Mouse (Mus musculus) gastrocnemius, postnatal 14 days (tissue): ENCODE results near the gene Bche. TPM values are rescaled to one million over a fixed set of nuclear protein-coding genes. Genes with fewer than 3 reads are reported as not detected.

ENCODE experiments used
- DNase-seq: peaks from one replicate; pipeline ENCODE4 v3.0.0; 2021; ENCODE audit warnings: mixed read lengths
- intact Hi-C: fragments of 180-260 bp; cut with DNase I; formaldehyde crosslinking; loops from one replicate; pipeline ENCODE4 v1.15.1; 2025; ENCODE audit warnings: low total_unique reads
- long read RNA-seq, 2 experiments: library from polyadenylated mRNA; stranded (forward); transcript quantifications; one replicate each; pipeline ENCODE4 v2.0.0; 2021
- total RNA-seq, 2 experiments: library from RNA; stranded (reverse); gene quantifications; 2 replicates each; pipeline ENCODE4 v1.2.3; 2021

Gene Bche
- total RNA-seq: 1 to 10 TPM; 2.5 to 3.7 TPM
- long read RNA-seq, experiment 1, full-length matches to known transcripts: 1 of 1 reads
- long read RNA-seq, experiment 1, partial matches to known transcripts: 0 of 1 reads
- long read RNA-seq, experiment 1, other reads (novel, unspliced or antisense): 0 of 1 reads
- long read RNA-seq, experiment 2: 0 reads

- intact Hi-C loops: no loop called here
- no peak for DNase-seq
These were observed at the start of gene Bche for GRCm38 (mm10) chr3:73708410-73708714. Gene Bche, minus strand, starts transcription at chr3:73708415.

- no peak for DNase-seq
- intact Hi-C loops: no loop called here
These were observed 33.8 kb upstream of the Bche start for GRCm38 (mm10) chr3:73741998-73742397.

- intact Hi-C loops: no loop called here
- DNase-seq: no peak
These were observed 23.5 kb upstream of the Bche start for GRCm38 (mm10) chr3:73731677-73732076.

- DNase-seq: no peak
- intact Hi-C loops: no loop called here
These were observed 21.3 kb upstream of the Bche start for GRCm38 (mm10) chr3:73729511-73729910.

- intact Hi-C loops: no loop called here
These were observed 17.5 kb upstream of the Bche start for GRCm38 (mm10) chr3:73725711-73726110.

GRCm38 (mm10) chr3:73724869-73725268 is 16.7 kb upstream of the Bche start:
- intact Hi-C loops: no loop called here
- no peak for DNase-seq

More at GRCm38 (mm10) chr3:73725711-73726110, 17.5 kb upstream of the Bche start:
- DNase-seq: no peak

- no peak for DNase-seq
- intact Hi-C loops: no loop called here
These were observed 9.5 kb upstream of the Bche start for GRCm38 (mm10) chr3:73717610-73718284.

GRCm38 (mm10) chr3:73709871-73710270 is 1.7 kb upstream of the Bche start:
- DNase-seq: peak; percentile 27
- intact Hi-C loops: no loop called here

GRCm38 (mm10) chr3:73707461-73708409 is 480 bp downstream of the Bche start:
- intact Hi-C loops: no loop called here
- peak; percentile 82 for DNase-seq

- no peak for DNase-seq
These were observed 1.7 kb downstream of the Bche start for GRCm38 (mm10) chr3:73706544-73706943.

GRCm38 (mm10) chr3:73698889-73699288 is 9.3 kb downstream of the Bche start:
- intact Hi-C loops: no loop called here
- no peak for DNase-seq

More at GRCm38 (mm10) chr3:73706544-73706943, 1.7 kb downstream of the Bche start:
- intact Hi-C loops: no loop called here

GRCm38 (mm10) chr3:73673333-73673732 is 34.9 kb downstream of the Bche start:
- no peak for DNase-seq
- intact Hi-C loops: no loop called here

GRCm38 (mm10) chr3:73668172-73668571 is 40.0 kb downstream of the Bche start:
- intact Hi-C loops: no loop called here

GRCm38 (mm10) chr3:73667245-73668131 is 40.7 kb downstream of the Bche start:
- intact Hi-C loops: no loop called here
- no peak for DNase-seq

More at GRCm38 (mm10) chr3:73668172-73668571, 40.0 kb downstream of the Bche start:
- no peak for DNase-seq

GRCm38 (mm10) chr3:73650281-73650680 is 57.9 kb downstream of the Bche start:
- DNase-seq: no peak
- intact Hi-C loops: no loop called here

- no peak for DNase-seq
- intact Hi-C loops: no loop called here
These were observed 61.2 kb downstream of the Bche start for GRCm38 (mm10) chr3:73647064-73647463.

- DNase-seq: no peak
- intact Hi-C loops: no loop called here
These were observed 96.8 kb downstream of the Bche start for GRCm38 (mm10) chr3:73611421-73611820.

GRCm38 (mm10) chr3:73591757-73592533 is 116.3 kb downstream of the Bche start:
- no peak for DNase-seq
- intact Hi-C loops: no loop called here
